Mouse (Mus musculus) urinary bladder, postnatal 14 days (tissue): ENCODE results near the gene Nr2c1.

Experiments used
- DNase-seq: peaks from one replicate; pipeline ENCODE4 v3.0.0; 2021; ENCODE audit warnings: low spot score

Nr2c1 gene

GRCm38 (mm10) chr10:94210718-94211618, 63.1 kb downstream of the Nr2c1 start:
- DNase-seq = no peak

- DNase-seq = no peak
Measured at GRCm38 (mm10) chr10:94211725-94212124, 63.9 kb downstream of the Nr2c1 start.

DNA sequence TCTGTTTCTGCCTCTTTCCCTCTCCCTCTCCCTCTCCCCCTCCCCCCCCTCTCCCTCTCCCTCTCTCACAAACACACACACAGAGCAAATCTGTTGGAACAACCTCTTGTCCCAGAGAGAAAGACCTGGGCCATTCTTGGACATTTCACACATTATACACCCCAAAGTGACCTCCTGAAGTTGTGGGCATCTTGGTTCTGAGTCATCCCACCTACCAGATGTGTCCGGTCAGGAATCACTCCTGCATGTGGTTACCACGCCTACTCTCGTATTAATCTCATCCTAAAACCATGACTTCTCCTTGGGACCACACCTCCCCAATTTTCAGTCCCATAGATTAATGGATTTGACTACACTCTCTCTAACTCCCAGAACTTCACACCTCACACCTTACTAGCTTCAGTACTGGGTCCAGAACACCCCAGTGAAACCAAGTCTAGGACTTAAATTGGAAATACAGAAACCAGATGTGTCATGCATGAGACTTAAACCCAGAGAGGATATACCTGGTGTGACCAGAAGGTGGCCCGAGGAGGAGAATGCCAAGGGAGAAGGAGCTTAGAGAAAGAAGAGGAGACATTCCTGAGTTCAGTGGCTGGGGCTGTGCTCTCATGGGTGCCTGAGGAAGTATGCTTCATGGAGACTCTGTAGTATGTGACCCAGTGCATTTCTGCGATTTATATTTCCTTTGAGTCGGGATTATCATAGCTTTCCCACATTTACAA, 77.4 kb downstream of the Nr2c1 start:
- DNase-seq = peak; percentile 6

GRCm38 (mm10) chr10:94230172-94230981, 82.6 kb downstream of the Nr2c1 start:
- DNase-seq = no peak

GRCm38 (mm10) chr10:94231025-94231424, 83.2 kb downstream of the Nr2c1 start:
- DNase-seq = no peak

DNA sequence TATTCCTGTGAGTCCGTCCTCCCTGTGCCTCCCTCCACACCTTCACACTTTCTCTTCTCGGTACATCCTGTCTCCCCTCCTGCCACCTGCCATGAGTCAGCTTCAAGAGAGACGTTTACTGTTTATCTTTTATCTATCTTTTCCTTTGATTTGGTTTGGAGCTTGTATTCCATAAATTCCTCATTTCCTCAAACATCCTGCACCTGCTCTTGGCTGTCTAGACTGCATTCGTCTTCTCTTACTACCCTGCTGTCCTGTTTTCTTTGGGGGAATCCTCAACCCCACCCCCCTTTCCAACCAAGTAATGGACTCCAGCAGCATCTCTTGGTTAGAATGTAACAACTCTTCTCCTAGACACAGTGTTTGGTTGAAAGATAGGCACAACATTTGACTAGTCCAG, 87.4 kb downstream of the Nr2c1 start:
- DNase-seq = no peak

- DNase-seq = no peak
Measured at GRCm38 (mm10) chr10:94241346-94241745, 93.5 kb downstream of the Nr2c1 start.
